Mouse (Mus musculus): ENCODE measurements around the gene Rps13.

The Rps13 gene

GRCm38 (mm10) chr7:116292377-116292776, 41.6 kb downstream of the Rps13 start:
- no peak for DNase-seq (ENCODE audit: inconsistent ontology term)

GRCm38 (mm10) chr7:116290559-116290958, 43.4 kb downstream of the Rps13 start:
- no peak for DNase-seq (ENCODE audit: inconsistent ontology term)

GRCm38 (mm10) chr7:116288996-116289395, 45.0 kb downstream of the Rps13 start:
- no peak for DNase-seq (ENCODE audit: inconsistent ontology term)

- DNase-seq (ENCODE audit: inconsistent ontology term): peak; percentile 70
Observed at GRCm38 (mm10) chr7:116287959-116288358, 46.0 kb downstream of the Rps13 start.

- peak; percentile 74 for DNase-seq (ENCODE audit: inconsistent ontology term)
Observed at GRCm38 (mm10) chr7:116286611-116287355, 47.2 kb downstream of the Rps13 start.

GRCm38 (mm10) chr7:116286173-116286572, 47.8 kb downstream of the Rps13 start:
- DNase-seq (ENCODE audit: inconsistent ontology term): no peak

- DNase-seq (ENCODE audit: inconsistent ontology term): no peak
Observed at GRCm38 (mm10) chr7:116285216-116285615, 48.8 kb downstream of the Rps13 start.

GRCm38 (mm10) chr7:116282755-116283154, 51.2 kb downstream of the Rps13 start:
- DNase-seq (ENCODE audit: inconsistent ontology term): peak; percentile 97
